Mouse (Mus musculus): ENCODE results near the gene Btbd11. TPM values are rescaled to one million over a fixed set of nuclear protein-coding genes. Genes with fewer than 3 reads are reported as not detected.

The Btbd11 gene
- total RNA-seq, 2 experiments from 2014 or later, result 27.5 to 31.5 TPM

- intact Hi-C loops (cut with DNase I), result no loop called here
Measured at GRCm38 (mm10) chr10:85561418-85561817, 174.8 kb downstream of the Btbd11 start.

GRCm38 (mm10) chr10:85571456-85571855, 184.8 kb downstream of the Btbd11 start:
- no peak for DNase-seq (ENCODE audit: low spot score in 2 of 2)
- intact Hi-C loops (cut with DNase I), result no loop called here

More at GRCm38 (mm10) chr10:85561418-85561817, 174.8 kb downstream of the Btbd11 start:
- no peak for DNase-seq (ENCODE audit: low spot score in 2 of 2)

GRCm38 (mm10) chr10:85572571-85572970, 186.0 kb downstream of the Btbd11 start:
- intact Hi-C loops (cut with DNase I), result no loop called here
- DNase-seq (ENCODE audit: low spot score in 2 of 2), result no peak

- no peak for DNase-seq (ENCODE audit: low spot score in 2 of 2)
- intact Hi-C loops (cut with DNase I), result no loop called here
Measured at GRCm38 (mm10) chr10:85577891-85578420, 191.3 kb downstream of the Btbd11 start.

- intact Hi-C loops (cut with DNase I), result no loop called here
- DNase-seq (ENCODE audit: low spot score in 2 of 2), result no peak
Measured at GRCm38 (mm10) chr10:85578571-85579465, 192.2 kb downstream of the Btbd11 start.

GRCm38 (mm10) chr10:85587758-85588157, 201.1 kb downstream of the Btbd11 start:
- intact Hi-C loops (cut with DNase I), result no loop called here
- no peak for DNase-seq (ENCODE audit: low spot score in 2 of 2)

GRCm38 (mm10) chr10:85590043-85590442, 203.4 kb downstream of the Btbd11 start:
- intact Hi-C loops (cut with DNase I), result no loop called here
- no peak for DNase-seq (ENCODE audit: low spot score in 2 of 2)

- intact Hi-C loops (cut with DNase I), result no loop called here
- DNase-seq (ENCODE audit: low spot score in 2 of 2), result no peak
Measured at GRCm38 (mm10) chr10:85591296-85591695, 204.7 kb downstream of the Btbd11 start.

GRCm38 (mm10) chr10:85591986-85592385, 205.4 kb downstream of the Btbd11 start:
- intact Hi-C loops (cut with DNase I), result no loop called here
- no peak for DNase-seq (ENCODE audit: low spot score in 2 of 2)

- intact Hi-C loops (cut with DNase I), result no loop called here
- no peak for DNase-seq (ENCODE audit: low spot score in 2 of 2)
Measured at GRCm38 (mm10) chr10:85596301-85596700, 209.7 kb downstream of the Btbd11 start.

- intact Hi-C loops (cut with DNase I), result no loop called here
- DNase-seq (ENCODE audit: low spot score in 2 of 2), result peak; percentile 22 to 32
Measured at GRCm38 (mm10) chr10:85598093-85598599, 211.5 kb downstream of the Btbd11 start.

- peak in 1 of 2 experiments; percentile 23 for DNase-seq (ENCODE audit: low spot score in 2 of 2)
- intact Hi-C loops (cut with DNase I), result no loop called here
Measured at GRCm38 (mm10) chr10:85598603-85599542, 212.3 kb downstream of the Btbd11 start.

GRCm38 (mm10) chr10:85602546-85602945, 215.9 kb downstream of the Btbd11 start:
- intact Hi-C loops (cut with DNase I), result no loop called here

GRCm38 (mm10) chr10:85604556-85604955, 217.9 kb downstream of the Btbd11 start:
- no peak for DNase-seq (ENCODE audit: low spot score in 2 of 2)
- intact Hi-C loops (cut with DNase I), result no loop called here

More at GRCm38 (mm10) chr10:85602546-85602945, 215.9 kb downstream of the Btbd11 start:
- no peak for DNase-seq (ENCODE audit: low spot score in 2 of 2)

GRCm38 (mm10) chr10:85608550-85609278, 222.1 kb downstream of the Btbd11 start:
- peak; percentile 76 to 78 for DNase-seq (ENCODE audit: low spot score in 2 of 2)
- intact Hi-C loops (cut with DNase I), result no loop called here

GRCm38 (mm10) chr10:85617080-85617479, 230.5 kb downstream of the Btbd11 start:
- DNase-seq (ENCODE audit: low spot score in 2 of 2), result no peak
- intact Hi-C loops (cut with DNase I), result no loop called here

GRCm38 (mm10) chr10:85617501-85618417, 231.1 kb downstream of the Btbd11 start:
- DNase-seq (ENCODE audit: low spot score in 2 of 2), result no peak

GRCm38 (mm10) chr10:85621067-85621466, 234.5 kb downstream of the Btbd11 start:
- intact Hi-C loops (cut with DNase I), result loop anchor here (10.0 kb wide), 1 partner anchor 236 kb away; the partner anchor contains the start of gene Btbd11
- DNase-seq (ENCODE audit: low spot score in 2 of 2), result no peak

More at GRCm38 (mm10) chr10:85617501-85618417, 231.1 kb downstream of the Btbd11 start:
- intact Hi-C loops (cut with DNase I), result no loop called here
